Mouse (Mus musculus) brain, embryonic 14.5 days (tissue): Measurements from ENCODE around the gene Ptprj.

ENCODE experiments used
- CTCF ChIP-seq: fragments of 200-500 bp; IDR thresholded peaks from 2 replicates; pipeline ENCODE4 v1.5.1; 2012; ENCODE audit warnings: inconsistent platforms, mild to moderate bottlenecking, moderate library complexity, borderline replicate concordance; ENCODE audit not compliant: insufficient read depth, insufficient read length; ENCODE audit errors: extremely low read depth
- POLR2A ChIP-seq: fragments of 200-500 bp; IDR thresholded peaks from 2 replicates; pipeline ENCODE4 v1.6.1; 2012; ENCODE audit warnings: mild to moderate bottlenecking, inconsistent platforms, borderline replicate concordance; ENCODE audit not compliant: poor library complexity, insufficient read depth, insufficient read length, severe bottlenecking; ENCODE audit errors: extremely low read depth

- TF ChIP-seq POLR2A (no peak), CTCF (no peak)
Observed at GRCm38 (mm10) chr2:90509268-90509667, 71.2 kb downstream of the Ptprj start.
